In the genomic region with DNA sequence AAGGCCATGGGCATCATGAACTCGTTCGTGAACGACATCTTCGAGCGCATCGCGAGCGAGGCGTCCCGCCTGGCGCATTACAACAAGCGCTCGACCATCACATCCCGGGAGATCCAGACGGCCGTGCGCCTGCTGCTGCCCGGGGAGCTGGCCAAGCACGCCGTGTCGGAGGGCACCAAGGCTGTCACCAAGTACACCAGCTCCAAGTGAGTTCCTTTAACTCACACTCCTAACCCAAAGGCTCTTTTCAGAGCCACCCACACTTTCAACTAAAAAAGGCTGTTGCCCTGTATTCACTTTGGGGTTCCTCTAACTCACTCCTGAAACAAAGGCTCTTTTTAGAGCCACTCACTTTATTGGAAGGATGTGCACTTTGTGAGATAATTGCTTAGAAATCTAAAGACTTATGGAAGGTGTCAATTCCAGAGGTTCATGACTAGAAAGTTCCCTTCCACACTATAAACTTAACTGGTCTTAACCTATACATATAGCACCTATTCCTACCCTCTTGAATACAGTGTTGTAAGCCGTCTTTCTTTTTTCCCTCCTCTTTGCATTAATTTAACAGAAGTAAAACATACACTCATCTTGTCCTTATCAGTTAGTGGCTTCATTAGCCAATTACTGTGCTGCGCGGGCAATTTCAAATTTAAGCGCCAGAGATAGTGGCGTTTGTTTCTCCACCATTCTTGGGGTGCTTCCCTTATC, we compare ENCODE assay signal across 7 mouse cellular contexts. TPM values are rescaled to one million over a fixed set of nuclear protein-coding genes. Genes with fewer than 3 reads are reported as not detected.
DNase-seq lines count a peak whose midpoint lies in the region; ATAC-seq and TF ChIP-seq lines count a peak whose summit lies in the region.
"Not testable (repeated sequence)": the region's sequence is repeated elsewhere in the genome, so short reads cannot be mapped to it uniquely, and the experiment has no call there.

No protein-coding gene starts in this region.

- peak; percentile 21 for ATAC-seq in granulocyte monocyte progenitor cell, adult 5-6 weeks (replicated peaks; ENCODE audit: poor library complexity, severe bottlenecking)
- not testable (repeated sequence) for ATAC-seq in intestine, embryonic 15.5 days; midbrain, embryonic 11.5 days (ENCODE audit: low FRiP score)

- not testable (repeated sequence) for H3K4me1 ChIP-seq in intestine, embryonic 15.5 days (replicated peaks); midbrain, embryonic 11.5 days (ENCODE audit: control insufficient read depth, insufficient read depth, low read length); small intestine, adult 2 months (ENCODE audit: control insufficient read depth, insufficient read depth, insufficient read length, low read length)

- TF ChIP-seq CTCF in small intestine, adult 2 months (IDR thresholded peaks at IDR 0.05; ENCODE audit: extremely low read depth, insufficient read length, insufficient replicate concordance, low read depth, low read length), result not testable (repeated sequence)

- H3K4me2 ChIP-seq in intestine, embryonic 15.5 days (replicated peaks), result peak overlapping the region; percentile 70
- peak overlapping the region; percentile 62 for H3K4me2 ChIP-seq in midbrain, embryonic 11.5 days

- not testable (repeated sequence) for H3K36me3 ChIP-seq in intestine, embryonic 15.5 days; midbrain, embryonic 11.5 days (ENCODE audit: control insufficient read depth, insufficient read depth, low read length); small intestine, adult 2 months (ENCODE audit: control insufficient read depth, insufficient read depth, low read length)

- H3K9me3 ChIP-seq in intestine, embryonic 15.5 days; midbrain, embryonic 11.5 days (ENCODE audit: control insufficient read depth, low read length): not testable (repeated sequence)

- peak overlapping the region; percentile 91 for H3K27ac ChIP-seq in intestine, embryonic 15.5 days
- H3K27ac ChIP-seq in midbrain, embryonic 11.5 days (ENCODE audit: low read depth, low read length), result peak overlapping the region; percentile 91
- peak overlapping the region; percentile 80 for H3K27ac ChIP-seq in small intestine, adult 2 months (ENCODE audit: insufficient read depth, low read depth, low read length)

- WGBS in intestine, embryonic 15.5 days, result under 1% methylated on average over 17 of the region's 26 CpGs
- WGBS in midbrain, embryonic 11.5 days, result 1% methylated on average over 15 of the region's 26 CpGs
- under 1% methylated on average over 25 of the region's 26 CpGs for WGBS in small intestine, adult 2 months

- not testable (repeated sequence) for TF ChIP-seq POLR2A in small intestine, adult 2 months (IDR thresholded peaks at IDR 0.05; ENCODE audit: low read depth, low read length)

- not testable (repeated sequence) for H3K27me3 ChIP-seq in intestine, embryonic 15.5 days (replicated peaks); midbrain, embryonic 11.5 days (ENCODE audit: control insufficient read depth, insufficient read depth, low read length); small intestine, adult 2 months (ENCODE audit: control insufficient read depth, insufficient read depth, low read length)

- DNase-seq in ZHBTc4 (ENCODE audit: low read depth, low spot score) (peak; percentile 51), liver (peak; percentile 82)
- DNase-seq in embryo, embryonic 11 days, result peak; percentile 64
- DNase-seq in midbrain, embryonic 11.5 days (ENCODE audit: low spot score, missing footprints), result peak; percentile 92

- peak overlapping the region; percentile 48 for H3K9ac ChIP-seq in intestine, embryonic 15.5 days
- peak overlapping the region; percentile 69 for H3K9ac ChIP-seq in midbrain, embryonic 11.5 days (ENCODE audit: low read length)

- H3K4me3 ChIP-seq in intestine, embryonic 15.5 days (replicated peaks), result peak overlapping the region; percentile 43
- peak overlapping the region; percentile 44 for H3K4me3 ChIP-seq in midbrain, embryonic 11.5 days (ENCODE audit: low read depth, low read length)
- peak overlapping the region; percentile 70 for H3K4me3 ChIP-seq in small intestine, adult 2 months (ENCODE audit: low read depth, low read length)

RNA-seq across cellular contexts. Expression of gene Hist1h2bn, which starts 0.5 kb away (rescaled TPM):
- total RNA-seq in granulocyte monocyte progenitor cell, adult 5-6 weeks (2014; fragmentation: Nextera tagmentation), result 168 and 218 TPM in 2 replicates
- 1,437 and 1,878 TPM in 2 replicates for total RNA-seq in granulocyte monocyte progenitor cell, adult 5-6 weeks (2017)
- 3.0 and 5.9 TPM in 2 replicates for polyA plus RNA-seq in intestine, embryonic 15.5 days (2015; fragmentation: Nextera tagmentation; extraction: Ambion mirVana)
- polyA plus RNA-seq in midbrain, embryonic 11.5 days (2014; fragmentation: Nextera tagmentation; extraction: Ambion mirVana), result 2.2 TPM in 1 of 2 replicates, not detected in the other
- 13.6 and 21.8 TPM in 2 replicates for polyA plus RNA-seq in small intestine, adult 2 months (2012; rRNA removed)

RNA-seq across cellular contexts. Expression of gene Hist1h2ak, which starts 0.8 kb away (rescaled TPM):
- total RNA-seq in granulocyte monocyte progenitor cell, adult 5-6 weeks (2014; fragmentation: Nextera tagmentation), result 8.6 and 105 TPM in 2 replicates
- total RNA-seq in granulocyte monocyte progenitor cell, adult 5-6 weeks (2017), result 1,120 and 1,478 TPM in 2 replicates
- 22.4 and 26.3 TPM in 2 replicates for polyA plus RNA-seq in intestine, embryonic 15.5 days (2015; fragmentation: Nextera tagmentation; extraction: Ambion mirVana)
- 6.2 and 10.7 TPM in 2 replicates for polyA plus RNA-seq in midbrain, embryonic 11.5 days (2014; fragmentation: Nextera tagmentation; extraction: Ambion mirVana)
- 40.0 and 60.2 TPM in 2 replicates for polyA plus RNA-seq in small intestine, adult 2 months (2012; rRNA removed)

RNA-seq across cellular contexts. Expression of gene Hist1h4k, which starts 4.1 kb away (rescaled TPM):
- total RNA-seq in granulocyte monocyte progenitor cell, adult 5-6 weeks (2014; fragmentation: Nextera tagmentation), result 143 and 341 TPM in 2 replicates
- 2,272 and 2,398 TPM in 2 replicates for total RNA-seq in granulocyte monocyte progenitor cell, adult 5-6 weeks (2017)
- 1.7 and 2.8 TPM in 2 replicates for polyA plus RNA-seq in intestine, embryonic 15.5 days (2015; fragmentation: Nextera tagmentation; extraction: Ambion mirVana)
- polyA plus RNA-seq in midbrain, embryonic 11.5 days (2014; fragmentation: Nextera tagmentation; extraction: Ambion mirVana), result 2.4 and 6.0 TPM in 2 replicates
- 35.5 and 55.4 TPM in 2 replicates for polyA plus RNA-seq in small intestine, adult 2 months (2012; rRNA removed)

RNA-seq across cellular contexts. Expression of gene Hist1h4j, which starts 19.6 kb away (rescaled TPM):
- total RNA-seq in granulocyte monocyte progenitor cell, adult 5-6 weeks (2014; fragmentation: Nextera tagmentation), result 2.1 and 2.5 TPM in 2 replicates
- total RNA-seq in granulocyte monocyte progenitor cell, adult 5-6 weeks (2017), result 277 and 325 TPM in 2 replicates
- polyA plus RNA-seq in intestine, embryonic 15.5 days (2015; fragmentation: Nextera tagmentation; extraction: Ambion mirVana), result 1.2 and 1.6 TPM in 2 replicates
- 1.0 and 2.2 TPM in 2 replicates for polyA plus RNA-seq in midbrain, embryonic 11.5 days (2014; fragmentation: Nextera tagmentation; extraction: Ambion mirVana)
- polyA plus RNA-seq in small intestine, adult 2 months (2012; rRNA removed), result 6.4 and 6.5 TPM in 2 replicates

RNA-seq across cellular contexts. Expression of gene Hist1h1b, which starts 26.0 kb away (rescaled TPM):
- 278 and 329 TPM in 2 replicates for total RNA-seq in granulocyte monocyte progenitor cell, adult 5-6 weeks (2014; fragmentation: Nextera tagmentation)
- 1,634 and 1,715 TPM in 2 replicates for total RNA-seq in granulocyte monocyte progenitor cell, adult 5-6 weeks (2017)
- 19.8 and 25.0 TPM in 2 replicates for polyA plus RNA-seq in intestine, embryonic 15.5 days (2015; fragmentation: Nextera tagmentation; extraction: Ambion mirVana)
- 20.0 and 24.8 TPM in 2 replicates for polyA plus RNA-seq in midbrain, embryonic 11.5 days (2014; fragmentation: Nextera tagmentation; extraction: Ambion mirVana)
- polyA plus RNA-seq in small intestine, adult 2 months (2012; rRNA removed), result 2.0 and 2.6 TPM in 2 replicates
